Mouse (Mus musculus) bone marrow, adult 2 months (tissue): ENCODE measurements around the gene Kcnip1.

Experiments used
- CTCF ChIP-seq: fragments of 200-500 bp; IDR thresholded peaks from 2 replicates; pipeline ENCODE4 v1.5.1; 2011; ENCODE audit warnings: low read length, control low read depth; ENCODE audit not compliant: control insufficient read depth, insufficient read depth
- POLR2A ChIP-seq: fragments of 200-500 bp; IDR thresholded peaks from 2 replicates; pipeline ENCODE4 v1.6.1; 2011; ENCODE audit warnings: low read depth, mild to moderate bottlenecking, control low read depth, low read length, borderline replicate concordance; ENCODE audit not compliant: control insufficient read depth

DNA sequence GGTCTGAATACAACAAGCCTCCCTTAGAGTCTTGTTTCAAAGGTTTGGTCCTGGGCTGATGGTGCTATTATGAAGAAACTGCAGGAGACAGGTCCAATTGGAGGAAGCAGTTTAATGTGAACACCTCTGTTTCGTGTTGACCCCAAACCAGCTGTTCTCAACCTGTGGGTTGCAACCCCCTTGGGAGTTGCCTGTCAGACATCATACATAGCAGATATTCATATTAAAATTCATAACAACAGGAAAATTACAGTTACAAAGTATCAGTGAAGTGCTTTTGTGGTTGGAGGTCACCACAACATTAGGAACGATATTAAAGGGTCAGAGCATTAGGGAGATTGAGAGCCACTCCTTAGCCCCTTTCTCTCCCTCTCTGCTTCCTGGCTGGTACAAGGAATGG lies 91.2 kb downstream of the Kcnip1 start:
- TF ChIP-seq POLR2A (no peak), CTCF (no peak)
